Mouse (Mus musculus): ENCODE data around the gene Gm20388.

DNA sequence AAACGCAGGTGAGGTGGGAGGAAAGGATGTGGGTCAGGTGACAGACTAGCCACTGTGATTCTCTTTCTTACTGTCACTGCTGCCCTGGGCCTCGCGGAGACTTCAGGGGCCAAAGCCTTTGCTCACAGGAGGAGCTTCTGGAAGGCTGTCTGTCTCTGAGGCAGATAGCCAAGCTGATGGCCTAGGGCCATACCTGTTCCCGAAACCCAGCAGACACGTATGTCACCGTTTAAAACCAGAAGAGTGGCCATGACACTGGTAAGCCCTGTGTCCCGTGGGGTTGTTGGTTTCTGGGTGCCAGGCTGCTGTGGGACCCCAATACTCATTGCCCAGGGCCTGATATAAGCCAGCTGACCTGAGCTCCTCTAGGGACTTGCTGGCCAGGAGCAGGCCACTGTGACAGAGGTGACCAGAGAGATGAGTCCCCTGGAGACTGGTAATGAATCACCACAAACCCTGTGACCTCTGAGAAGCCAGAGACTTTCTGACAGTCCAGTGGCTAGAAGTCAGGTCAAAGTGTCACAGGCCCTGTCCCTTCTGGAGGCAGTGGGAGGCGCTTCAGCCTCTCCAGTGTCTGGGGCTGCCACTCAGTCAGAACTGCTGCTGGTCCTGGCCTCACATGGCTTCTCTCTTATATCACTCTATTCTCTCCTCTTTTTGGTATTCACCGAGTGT lies 571.5 kb downstream of the Gm20388 start:
- TF ChIP-seq POLR2A (IDR thresholded peaks at IDR 0.05; ENCODE audit: insufficient read depth, low read length): no peak
- no peak for TF ChIP-seq CTCF (IDR thresholded peaks at IDR 0.05; ENCODE audit: low read depth, low read length)
- no peak for TF ChIP-seq EP300 (IDR thresholded peaks at IDR 0.05; ENCODE audit: insufficient read depth, low read depth, low read length)

Data from ES-Bruce4 (cell line).